Mouse (Mus musculus): ENCODE results near the gene Ddx31. TPM values are rescaled to one million over a fixed set of nuclear protein-coding genes. Genes with fewer than 3 reads are reported as not detected.

Ddx31 gene
- polyA plus RNA-seq, 1 experiment from 2014 or later = 14.1 TPM

- Histone ChIP-seq H3K4me3 (no peak overlapping the region), H3K27ac (no peak overlapping the region), H3K36me3 (peaks cover 93% of the 10 kb centered on the region), H3K4me2 (no peak overlapping the region), H3K27me3 (no peaks in the 10 kb centered on the region), H3K9me3 (no peaks in the 10 kb centered on the region), H3K9ac (no peak overlapping the region), H3K4me1 (replicated peaks) (no peaks in the 10 kb centered on the region)
- WGBS = 42% methylated on average over 4 of the region's 4 CpGs
- no peak for ATAC-seq (ENCODE audit: low FRiP score)
Observed at GRCm38 (mm10) chr2:28829265-28829664, 10.9 kb upstream of the Ddx31 start.

- H3K27me3 ChIP-seq = no peaks in the 10 kb centered on the region
- H3K4me2 ChIP-seq = no peak overlapping the region
- 79% methylated on average over 3 of the region's 3 CpGs for WGBS
- peaks cover 41% of the 10 kb centered on the region for H3K4me1 ChIP-seq (replicated peaks)
- no peaks in the 10 kb centered on the region for H3K9me3 ChIP-seq
- ATAC-seq (ENCODE audit: low FRiP score) = no peak
- peaks cover 35% of the 10 kb centered on the region for H3K36me3 ChIP-seq
- H3K27ac ChIP-seq = no peak overlapping the region
- H3K9ac ChIP-seq = no peak overlapping the region; the same call in 1 of the 2 replicates
- H3K4me3 ChIP-seq = no peak overlapping the region
Observed at GRCm38 (mm10) chr2:28836181-28836940, 3.8 kb upstream of the Ddx31 start.

DNA sequence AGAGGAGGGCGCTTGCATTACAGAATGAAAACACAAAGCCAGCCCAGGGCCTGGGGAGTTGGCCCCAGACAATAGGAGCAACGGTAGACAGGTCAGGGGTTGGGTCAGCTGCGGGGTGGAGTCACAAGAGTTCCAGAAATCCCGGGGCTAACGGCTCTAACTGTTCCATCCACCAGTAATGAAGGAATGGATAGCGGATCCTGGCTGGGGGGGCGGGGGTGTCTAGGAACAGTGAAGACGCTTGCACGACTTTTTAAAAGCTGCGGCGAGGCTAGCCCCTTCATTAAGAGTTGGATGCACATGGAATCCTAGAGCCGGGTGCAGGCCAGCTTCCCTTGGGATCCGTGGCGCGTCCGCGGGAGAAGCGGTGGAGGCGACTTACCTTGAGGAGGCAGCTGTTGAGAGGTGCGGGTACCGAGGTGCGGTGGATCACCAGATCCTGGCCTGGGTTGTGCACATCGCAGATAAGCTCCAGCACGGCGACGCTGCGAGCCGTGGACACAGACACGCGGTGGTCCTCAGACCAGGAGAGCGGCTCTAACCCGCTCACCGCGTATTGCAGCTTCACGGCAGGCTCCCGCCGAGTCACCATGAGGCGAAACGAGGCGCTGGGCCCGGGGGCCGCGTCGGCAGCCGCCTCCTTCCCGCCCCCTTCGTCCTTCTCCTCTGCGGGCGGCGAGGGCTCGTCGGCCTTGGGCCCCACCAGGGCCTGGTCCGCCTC lies 545 bp upstream of the Ddx31 start:
- peak; percentile 69 for ATAC-seq (ENCODE audit: low FRiP score)
- peak overlapping the region; percentile 100 for H3K4me2 ChIP-seq
- no peaks in the 10 kb centered on the region for H3K27me3 ChIP-seq
- H3K27ac ChIP-seq = peak overlapping the region; percentile 91
- H3K36me3 ChIP-seq = peaks cover 6% of the 10 kb centered on the region
- peaks cover 64% of the 10 kb centered on the region for H3K4me1 ChIP-seq (replicated peaks)
- H3K9me3 ChIP-seq = no peaks in the 10 kb centered on the region
- WGBS = under 1% methylated on average over 52 of the region's 53 CpGs
- H3K9ac ChIP-seq = peak overlapping the region; percentile 95
- peak overlapping the region; percentile 97 for H3K4me3 ChIP-seq

GRCm38 (mm10) chr2:28842042-28842441 lies 1.8 kb downstream of the Ddx31 start:
- Histone ChIP-seq H3K9ac (0 out of 2 replicates have a peak overlapping the region, but pooled peaks have one; percentile 95), H3K4me3 (no peak overlapping the region), H3K36me3 (peaks cover 19% of the 10 kb centered on the region), H3K4me2 (peak overlapping the region; percentile 100), H3K4me1 (replicated peaks) (peaks cover 54% of the 10 kb centered on the region), H3K9me3 (no peaks in the 10 kb centered on the region), H3K27me3 (no peaks in the 10 kb centered on the region), H3K27ac (no peak overlapping the region)
- 84% methylated on average over 3 of the region's 3 CpGs for WGBS
- no peak for ATAC-seq (ENCODE audit: low FRiP score)

DNA sequence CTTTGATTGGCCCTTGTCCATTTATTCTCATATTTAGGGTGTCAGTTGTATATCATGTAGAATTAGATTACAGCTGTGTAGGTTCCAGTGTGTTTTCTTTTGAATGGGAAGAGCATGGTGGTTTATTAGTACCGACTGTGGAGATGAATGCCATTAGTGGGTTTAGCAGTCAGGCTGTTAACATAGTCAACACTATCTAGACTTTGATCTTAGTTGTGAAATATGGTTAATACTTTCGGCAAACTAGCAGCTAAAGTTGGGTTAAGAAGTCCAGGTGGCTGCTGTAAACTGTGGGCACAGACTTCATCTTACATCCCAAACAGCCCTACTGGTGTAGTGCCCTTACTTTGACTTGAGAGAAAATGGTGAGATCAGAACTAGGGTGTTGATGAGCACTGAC lies 8.7 kb downstream of the Ddx31 start:
- H3K36me3 ChIP-seq = peaks cover 65% of the 10 kb centered on the region
- WGBS = 92% methylated on average over 2 of the region's 2 CpGs
- H3K4me1 ChIP-seq (replicated peaks) = peaks cover 3% of the 10 kb centered on the region; the same call in 1 of the 2 replicates
- no peaks in the 10 kb centered on the region for H3K27me3 ChIP-seq
- H3K27ac ChIP-seq = no peak overlapping the region
- H3K9me3 ChIP-seq = no peaks in the 10 kb centered on the region
- H3K4me3 ChIP-seq = no peak overlapping the region
- H3K9ac ChIP-seq = no peak overlapping the region
- ATAC-seq (ENCODE audit: low FRiP score) = no peak
- H3K4me2 ChIP-seq = no peak overlapping the region

GRCm38 (mm10) chr2:28852594-28852993 lies 12.4 kb downstream of the Ddx31 start:
- H3K9ac ChIP-seq = no peak overlapping the region
- no peaks in the 10 kb centered on the region for H3K27me3 ChIP-seq
- no peaks in the 10 kb centered on the region for H3K4me1 ChIP-seq (replicated peaks)
- no peak overlapping the region for H3K4me2 ChIP-seq
- ATAC-seq (ENCODE audit: low FRiP score) = no peak
- peaks cover 63% of the 10 kb centered on the region for H3K36me3 ChIP-seq
- no peaks in the 10 kb centered on the region for H3K9me3 ChIP-seq
- H3K4me3 ChIP-seq = no peak overlapping the region
- 94% methylated on average over 3 of the region's 3 CpGs for WGBS
- no peak overlapping the region for H3K27ac ChIP-seq

- Histone ChIP-seq H3K4me1 (replicated peaks) (no peaks in the 10 kb centered on the region), H3K36me3 (peaks cover 64% of the 10 kb centered on the region), H3K27ac (no peak overlapping the region), H3K4me3 (no peak overlapping the region), H3K9ac (no peak overlapping the region), H3K9me3 (no peaks in the 10 kb centered on the region), H3K4me2 (no peak overlapping the region), H3K27me3 (no peaks in the 10 kb centered on the region)
- ATAC-seq (ENCODE audit: low FRiP score) = no peak
- WGBS = 96% methylated on average over 2 of the region's 2 CpGs
Observed at GRCm38 (mm10) chr2:28855773-28856172, 15.6 kb downstream of the Ddx31 start.

DNA sequence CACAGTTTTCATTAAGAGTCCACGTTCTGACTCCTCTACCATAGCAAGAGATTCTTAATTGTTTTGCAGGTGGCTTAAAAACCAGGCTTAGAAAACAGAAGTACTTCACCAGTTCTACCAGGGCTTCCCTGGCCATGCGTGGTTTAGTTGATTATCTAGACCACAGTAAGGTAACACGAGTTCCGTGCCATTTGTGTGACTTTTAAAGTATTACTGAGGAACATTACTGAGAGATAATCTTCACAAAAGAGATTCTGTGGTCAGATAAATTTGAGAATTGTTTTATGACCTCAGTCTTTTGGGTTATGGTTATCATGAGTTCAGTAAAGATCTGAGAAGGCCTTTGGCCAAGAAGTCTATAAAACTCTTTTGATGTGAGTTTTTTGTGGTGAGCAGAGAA lies 19.1 kb downstream of the Ddx31 start:
- Histone ChIP-seq H3K27ac (no peak overlapping the region), H3K4me1 (replicated peaks) (no peaks in the 10 kb centered on the region)

DNA sequence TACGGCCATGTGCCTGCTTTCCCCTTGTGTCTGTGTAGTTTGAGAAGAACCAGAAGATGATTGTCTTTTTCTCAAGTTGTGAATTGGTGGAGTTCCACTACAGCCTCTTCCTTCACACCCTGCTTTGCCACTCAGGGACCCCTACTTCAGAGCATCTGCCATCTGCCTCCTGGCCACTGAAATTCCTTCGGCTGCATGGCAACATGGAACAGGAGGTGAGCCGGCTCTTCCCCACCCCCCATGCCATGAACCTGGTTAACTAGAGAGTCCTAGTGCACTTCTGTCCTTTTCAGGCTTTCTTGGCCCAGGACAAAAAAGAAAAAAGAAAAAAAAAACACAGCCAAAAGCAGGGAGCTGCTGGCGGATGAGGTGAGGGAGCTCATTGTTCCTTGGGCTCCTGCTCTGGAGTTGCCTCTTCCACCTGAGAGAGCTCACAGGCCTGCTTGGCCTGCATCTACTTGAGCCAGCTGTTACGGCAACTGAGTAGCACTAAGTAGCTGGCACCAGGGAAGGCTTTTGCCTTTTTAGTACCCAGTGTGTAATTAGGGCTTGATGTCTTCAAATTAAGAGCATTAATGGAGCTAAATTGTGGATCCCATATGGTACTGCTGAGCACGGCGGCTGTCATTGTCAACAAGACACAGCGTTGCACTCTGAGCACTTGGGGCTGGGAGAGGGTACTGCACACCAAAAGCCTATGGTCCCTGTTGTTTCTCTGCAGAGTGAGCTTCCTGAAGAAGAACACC lies 20.6 kb downstream of the Ddx31 start:
- Histone ChIP-seq H3K27me3 (no peaks in the 10 kb centered on the region), H3K4me3 (no peak overlapping the region), H3K4me2 (no peak overlapping the region), H3K36me3 (peaks cover 91% of the 10 kb centered on the region), H3K9me3 (no peaks in the 10 kb centered on the region), H3K9ac (no peak overlapping the region), H3K4me1 (replicated peaks) (no peaks in the 10 kb centered on the region), H3K27ac (no peak overlapping the region)
- WGBS = 86% methylated on average over 8 of the region's 8 CpGs
- ATAC-seq (ENCODE audit: low FRiP score) = no peak

More for the DNA sequence above, 19.1 kb downstream of the Ddx31 start:
- H3K4me3 ChIP-seq = no peak overlapping the region
- H3K9me3 ChIP-seq = no peaks in the 10 kb centered on the region
- H3K9ac ChIP-seq = no peak overlapping the region
- no peaks in the 10 kb centered on the region for H3K27me3 ChIP-seq
- no peak overlapping the region for H3K4me2 ChIP-seq
- H3K36me3 ChIP-seq = peaks cover 83% of the 10 kb centered on the region
- 94% methylated on average over 4 of the region's 4 CpGs for WGBS
- no peak for ATAC-seq (ENCODE audit: low FRiP score)

- H3K36me3 ChIP-seq = peaks cover 91% of the 10 kb centered on the region
- no peak overlapping the region for H3K9ac ChIP-seq
- H3K27ac ChIP-seq = no peak overlapping the region
- no peak overlapping the region for H3K4me3 ChIP-seq
- H3K9me3 ChIP-seq = no peaks in the 10 kb centered on the region
- no peak overlapping the region for H3K4me2 ChIP-seq
- no peaks in the 10 kb centered on the region for H3K27me3 ChIP-seq
- H3K4me1 ChIP-seq (replicated peaks) = no peaks in the 10 kb centered on the region
- ATAC-seq (ENCODE audit: low FRiP score) = no peak
Observed at GRCm38 (mm10) chr2:28863857-28864256, 23.7 kb downstream of the Ddx31 start.

- Histone ChIP-seq H3K4me3 (no peak overlapping the region), H3K9ac (no peak overlapping the region), H3K27me3 (no peaks in the 10 kb centered on the region), H3K27ac (peak overlapping the region; percentile 14; the same call in 1 of the 2 replicates), H3K4me2 (no peak overlapping the region), H3K9me3 (no peaks in the 10 kb centered on the region), H3K4me1 (replicated peaks) (no peaks in the 10 kb centered on the region), H3K36me3 (peaks cover 68% of the 10 kb centered on the region)
- WGBS = 76% methylated on average over 7 of the region's 7 CpGs
- ATAC-seq (ENCODE audit: low FRiP score) = 0 out of 2 replicates have a peak, but pooled peaks have one; percentile 36
Observed at GRCm38 (mm10) chr2:28867495-28867894, 27.3 kb downstream of the Ddx31 start.

- 87% methylated on average over 11 of the region's 11 CpGs for WGBS
- Histone ChIP-seq H3K4me1 (replicated peaks) (no peaks in the 10 kb centered on the region), H3K9ac (no peak overlapping the region; the same call in 1 of the 2 replicates), H3K27ac (no peak overlapping the region), H3K27me3 (no peaks in the 10 kb centered on the region), H3K4me2 (no peak overlapping the region), H3K4me3 (no peak overlapping the region), H3K9me3 (no peaks in the 10 kb centered on the region), H3K36me3 (peaks cover 61% of the 10 kb centered on the region)
- no peak for ATAC-seq (ENCODE audit: low FRiP score)
Observed at GRCm38 (mm10) chr2:28875554-28875953, 35.3 kb downstream of the Ddx31 start.

All from hindbrain, embryonic 13.5 days (tissue).